Mouse (Mus musculus) common myeloid progenitor, adult 5-6 weeks (primary cell): ENCODE measurements around the gene Tcl1. TPM values are rescaled to one million over a fixed set of nuclear protein-coding genes. Genes with fewer than 3 reads are reported as not detected.
A peak's percentile ranks its signal among the peaks of the same experiment; 100 is the strongest.
"Not testable (repeated sequence)": the region's sequence is repeated elsewhere in the genome, so short reads cannot be mapped to it uniquely, and the experiment has no call there.

Experiments used
- ATAC-seq: replicated peaks from 2 replicates; pipeline ENCODE4 v1.8.0; 2016; ENCODE audit warnings: low read depth, mild to moderate bottlenecking, moderate TSS enrichment, inconsistent platforms; ENCODE audit not compliant: poor library complexity, severe bottlenecking
- total RNA-seq: library from RNA; stranded (forward); fragments of 200-1000, 187-1606 nt; gene quantifications from 2 replicates; pipeline ENCODE4 v1.2.3, GENCODE M21; 2017

Tcl1 gene
- total RNA-seq, result not detected in 2 replicates

GRCm38 (mm10) chr12:105222601-105223319, at the start of gene Tcl1:
Tcl1 (minus strand) TSS chr12:105222793.
- no peak for ATAC-seq

GRCm38 (mm10) chr12:105271016-105271965, 48.7 kb upstream of the Tcl1 start:
- ATAC-seq, result no peak

- ATAC-seq, result no peak
Observed at GRCm38 (mm10) chr12:105267076-105267475, 44.5 kb upstream of the Tcl1 start.

GRCm38 (mm10) chr12:105266096-105266495, 43.5 kb upstream of the Tcl1 start:
- no peak; the same call in 1 of the 2 replicates for ATAC-seq

- no peak for ATAC-seq
Observed at GRCm38 (mm10) chr12:105259221-105259620, 36.6 kb upstream of the Tcl1 start.

- no peak for ATAC-seq
Observed at GRCm38 (mm10) chr12:105258787-105259186, 36.2 kb upstream of the Tcl1 start.

GRCm38 (mm10) chr12:105253796-105254195, 31.2 kb upstream of the Tcl1 start:
- ATAC-seq, result no peak

- no peak for ATAC-seq
Observed at GRCm38 (mm10) chr12:105248763-105249233, 26.2 kb upstream of the Tcl1 start.

GRCm38 (mm10) chr12:105239060-105239459, 16.5 kb upstream of the Tcl1 start:
- no peak for ATAC-seq

- ATAC-seq, result peak; percentile 71
Observed at GRCm38 (mm10) chr12:105235091-105235490, 12.5 kb upstream of the Tcl1 start.

- ATAC-seq, result no peak
Observed at GRCm38 (mm10) chr12:105234362-105234761, 11.8 kb upstream of the Tcl1 start.

- no peak for ATAC-seq
Observed at GRCm38 (mm10) chr12:105224621-105225320, 2.2 kb upstream of the Tcl1 start.

GRCm38 (mm10) chr12:105217101-105217760, 5.4 kb downstream of the Tcl1 start:
- ATAC-seq, result no peak

- ATAC-seq, result no peak
Observed at GRCm38 (mm10) chr12:105209231-105209630, 13.4 kb downstream of the Tcl1 start.

GRCm38 (mm10) chr12:105208441-105208840, 14.2 kb downstream of the Tcl1 start:
- no peak for ATAC-seq

- ATAC-seq, result no peak
Observed at GRCm38 (mm10) chr12:105207071-105207470, 15.5 kb downstream of the Tcl1 start.

GRCm38 (mm10) chr12:105201657-105202056, 20.9 kb downstream of the Tcl1 start, which contains the start of gene Tcl1b4:
Tcl1b4 (plus strand) TSS chr12:105201957.
- ATAC-seq, result not testable (repeated sequence)

GRCm38 (mm10) chr12:105199684-105200497, 22.7 kb downstream of the Tcl1 start:
- not testable (repeated sequence) for ATAC-seq

GRCm38 (mm10) chr12:105190743-105191142, 31.9 kb downstream of the Tcl1 start, which contains the start of gene Tcl1b3:
Tcl1b3 (plus strand) TSS chr12:105191043.
- ATAC-seq, result not testable (repeated sequence)
